Mouse (Mus musculus) CH12.LX (cell line): ENCODE data around the gene Tmc4.

Experiments
- CHD1 ChIP-seq: IDR thresholded peaks from 2 replicates; pipeline ENCODE4 v1.6.1; 2012; ENCODE audit warnings: low read depth, low read length, improper control_type of control experiment, inconsistent platforms
- CTCF ChIP-seq, 2 experiments: IDR thresholded peaks in 1 of 2; conservative IDR thresholded peaks in 1 of 2; 2 replicates each; pipeline ENCODE4 v1.5.1; 2011 to 2012; ENCODE audit warnings: low read depth in 2 of 2, low read length in 2 of 2, improper control_type of control experiment in 1 of 2, inconsistent platforms in 1 of 2, mild to moderate bottlenecking in 1 of 2, moderate library complexity in 1 of 2
- MAX ChIP-seq: IDR thresholded peaks from 2 replicates; pipeline ENCODE4 v1.6.1; 2011; ENCODE audit warnings: low read length, improper control_type of control experiment
- MYC ChIP-seq: IDR thresholded peaks from 2 replicates; pipeline ENCODE4 v1.6.1; 2011; ENCODE audit warnings: low read depth, mild to moderate bottlenecking, improper control_type of control experiment, low read length
- POLR2A ChIP-seq: IDR thresholded peaks from 2 replicates; pipeline ENCODE4 v1.6.1; 2011; ENCODE audit warnings: low read depth, mild to moderate bottlenecking, improper control_type of control experiment, low read length
- ZMIZ1 ChIP-seq: IDR thresholded peaks from 2 replicates; pipeline ENCODE4 v1.6.1; 2012; ENCODE audit warnings: low read depth, mild to moderate bottlenecking, inconsistent platforms, low read length, improper control_type of control experiment
- ZNF384 ChIP-seq: IDR thresholded peaks from 2 replicates; pipeline ENCODE4 v1.6.1; 2012; ENCODE audit warnings: low read depth, low read length, improper control_type of control experiment, inconsistent platforms

DNA sequence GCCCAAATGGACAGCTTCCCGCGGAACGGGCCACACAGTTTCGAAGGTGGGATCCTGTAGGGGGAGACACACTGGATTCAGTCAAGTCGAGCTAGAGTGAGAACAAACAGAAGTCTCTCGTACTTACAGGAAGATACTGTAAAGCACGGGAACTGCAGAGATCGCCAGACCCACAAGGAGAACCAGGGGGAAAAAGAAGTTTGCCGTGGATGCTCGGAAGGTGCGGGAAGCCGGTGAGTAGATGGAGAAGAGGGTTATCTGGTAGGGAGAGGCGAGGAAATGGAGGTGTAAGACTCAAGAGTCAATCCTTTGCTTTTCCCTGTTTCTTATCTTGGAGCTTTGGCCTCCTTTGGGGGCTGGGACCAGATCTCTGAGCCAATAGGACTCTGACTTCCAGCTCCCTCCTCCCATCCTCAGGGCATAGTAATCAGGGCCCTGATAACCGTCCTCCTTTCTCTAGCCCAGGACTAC is 10.4 kb downstream of the Tmc4 start:
- TF ChIP-seq ZNF384 = no peak
- TF ChIP-seq CTCF (conservative IDR thresholded peaks at IDR 0.05 in 1 of 2, IDR thresholded peaks at IDR 0.05 in 1 of 2; ENCODE audit: low read depth in 2 of 2, low read length in 2 of 2) = no peak
- TF ChIP-seq MYC = no peak
- no peak for TF ChIP-seq POLR2A
- no peak for TF ChIP-seq MAX
- TF ChIP-seq ZMIZ1 = no peak
- no peak for TF ChIP-seq CHD1
